Mouse (Mus musculus) liver, embryonic 15.5 days (tissue): ENCODE data around the gene Cers1. TPM values are rescaled to one million over a fixed set of nuclear protein-coding genes. Genes with fewer than 3 reads are reported as not detected.

Experiments
- ATAC-seq: fragments of 200-750 bp; cut with Nextera tagmentation; 2 replicates; pipeline ENCODE4 v1.8.0; 2017; ENCODE audit warnings: moderate number of reproducible peaks, mild to moderate bottlenecking, moderate library complexity; ENCODE audit not compliant: insufficient read depth
- H3K27ac ChIP-seq: fragments of 300-500 bp; sonication (generic); replicated peaks from 2 replicates; pipeline ENCODE4 v1.5.1; 2015; ENCODE audit warnings: mild to moderate bottlenecking, inconsistent platforms
- H3K27me3 ChIP-seq: fragments of 300-500 bp; sonication (generic); 2 replicates; pipeline ENCODE4 v1.6.1; 2015; ENCODE audit warnings: mild to moderate bottlenecking, inconsistent platforms
- H3K36me3 ChIP-seq: fragments of 300-500 bp; sonication (generic); replicated peaks from 2 replicates; pipeline ENCODE4 v1.6.1; 2015; ENCODE audit warnings: moderate library complexity, mild to moderate bottlenecking, inconsistent platforms
- H3K4me1 ChIP-seq: fragments of 300-500 bp; sonication (generic); replicated peaks from 2 replicates; pipeline ENCODE4 v1.6.1; 2015; ENCODE audit warnings: inconsistent platforms
- H3K4me2 ChIP-seq: fragments of 300-500 bp; sonication (generic); 2 replicates; pipeline ENCODE4 v1.6.1; 2015; ENCODE audit warnings: moderate library complexity, mild to moderate bottlenecking, inconsistent platforms
- H3K4me3 ChIP-seq: fragments of 300-500 bp; sonication (generic); replicated peaks from 2 replicates; pipeline ENCODE4 v1.5.1; 2015; ENCODE audit warnings: mild to moderate bottlenecking, inconsistent platforms
- H3K9ac ChIP-seq: fragments of 300-500 bp; sonication (generic); 2 replicates; pipeline ENCODE4 v1.6.1; 2015; ENCODE audit warnings: moderate library complexity, mild to moderate bottlenecking, inconsistent platforms
- H3K9me3 ChIP-seq: fragments of 300-500 bp; sonication (generic); replicated peaks from 2 replicates; pipeline ENCODE4 v1.6.1; 2016; ENCODE audit warnings: inconsistent platforms
- WGBS: fragments of 180-500 bp; shearing (Covaris S2); methylation state at CpG from one replicate; pipeline ENCODE4 v1.1.7; 2015; ENCODE audit warnings: mixed read lengths; ENCODE audit not compliant: insufficient replicate concordance; 5-methylcytosine and 5-hydroxymethylcytosine counted together
- polyA plus RNA-seq: library from polyadenylated mRNA; unstranded; fragments of >200 nt; fragmentation: Nextera tagmentation; extraction: Ambion mirVana; gene quantifications from 2 replicates; pipeline ENCODE4 v1.2.1, GENCODE M21; 2015

Cers1 gene
- polyA plus RNA-seq, 1 experiment from 2014 or later = 0.25 TPM

GRCm38 (mm10) chr8:70282603-70283135, 32.9 kb upstream of the Cers1 start, which contains the start of gene Homer3:
Gene Homer3 (plus strand): TSS chr8:70282827.
- Histone ChIP-seq H3K4me1 (peaks cover 50% of the 10 kb centered on the region), H3K9me3 (no peaks in the 10 kb centered on the region), H3K4me2 (peak within 1 kb of the TSS; percentile 96), H3K4me3 (peak within 1 kb of the TSS; percentile 66), H3K9ac (peak within 1 kb of the TSS; percentile 65), H3K27ac (no peak within 1 kb of the TSS; the same call in 1 of the 2 replicates), H3K27me3 (peaks cover 21% of the 10 kb centered on the region), H3K36me3 (peaks cover 18% of the 10 kb centered on the region)
- WGBS = under 1% methylated on average over 36 of the region's 36 CpGs
- peak; percentile 81 for ATAC-seq

- H3K27me3 ChIP-seq = peaks cover 21% of the 10 kb centered on the region
- no peak overlapping the region for H3K27ac ChIP-seq
- peak; percentile 40 for ATAC-seq
- H3K9ac ChIP-seq = peak overlapping the region; percentile 65
- H3K9me3 ChIP-seq = no peaks in the 10 kb centered on the region
- 1% methylated on average over 55 of the region's 55 CpGs for WGBS
- peak overlapping the region; percentile 96 for H3K4me2 ChIP-seq
- peak overlapping the region; percentile 66 for H3K4me3 ChIP-seq
- H3K36me3 ChIP-seq = peaks cover 18% of the 10 kb centered on the region
- peaks cover 43% of the 10 kb centered on the region for H3K4me1 ChIP-seq
These were observed 32.2 kb upstream of the Cers1 start for GRCm38 (mm10) chr8:70283136-70284077.

DNA sequence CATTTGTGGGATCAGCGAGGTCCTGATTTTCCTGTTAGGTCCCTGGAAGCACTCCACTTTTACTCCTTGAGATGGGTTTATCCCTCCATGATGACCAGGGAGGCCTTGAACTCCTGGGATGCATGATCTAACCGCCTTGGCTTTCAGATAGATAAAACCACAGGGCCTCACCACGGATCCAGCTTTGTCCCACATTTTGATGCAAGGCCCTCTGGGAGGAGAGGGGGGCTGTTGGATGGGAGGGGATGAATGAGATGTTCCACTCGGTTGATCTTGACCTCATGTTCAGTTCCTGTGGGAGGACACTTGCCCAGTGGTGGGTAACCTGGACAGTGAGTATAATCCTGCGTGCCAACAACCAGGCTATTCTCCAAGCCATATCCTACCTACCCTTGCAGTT, 31.2 kb upstream of the Cers1 start:
- H3K9ac ChIP-seq = no peak overlapping the region
- H3K27ac ChIP-seq = no peak overlapping the region
- H3K27me3 ChIP-seq = peaks cover 21% of the 10 kb centered on the region
- H3K4me1 ChIP-seq = peaks cover 34% of the 10 kb centered on the region
- no peak overlapping the region for H3K4me2 ChIP-seq
- H3K36me3 ChIP-seq = peaks cover 18% of the 10 kb centered on the region
- no peaks in the 10 kb centered on the region for H3K9me3 ChIP-seq
- ATAC-seq = no peak
- H3K4me3 ChIP-seq = no peak overlapping the region
- WGBS = 52% methylated on average over 5 of the region's 5 CpGs

GRCm38 (mm10) chr8:70285304-70285703, 30.3 kb upstream of the Cers1 start:
- Histone ChIP-seq H3K9ac (no peak overlapping the region), H3K27me3 (peaks cover 21% of the 10 kb centered on the region), H3K9me3 (no peaks in the 10 kb centered on the region), H3K4me1 (peaks cover 34% of the 10 kb centered on the region), H3K27ac (no peak overlapping the region), H3K4me3 (no peak overlapping the region), H3K4me2 (no peak overlapping the region), H3K36me3 (peaks cover 18% of the 10 kb centered on the region)
- no peak for ATAC-seq
- 90% methylated on average over 15 of the region's 15 CpGs for WGBS

- Histone ChIP-seq H3K27ac (no peak overlapping the region), H3K27me3 (peaks cover 20% of the 10 kb centered on the region), H3K4me3 (no peak overlapping the region), H3K36me3 (peaks cover 26% of the 10 kb centered on the region), H3K9ac (no peak overlapping the region), H3K4me1 (peaks cover 21% of the 10 kb centered on the region), H3K4me2 (no peak overlapping the region), H3K9me3 (no peaks in the 10 kb centered on the region)
- WGBS = 83% methylated on average over 8 of the region's 8 CpGs
- ATAC-seq = no peak
These were observed 28.8 kb upstream of the Cers1 start for GRCm38 (mm10) chr8:70286737-70287136.

DNA sequence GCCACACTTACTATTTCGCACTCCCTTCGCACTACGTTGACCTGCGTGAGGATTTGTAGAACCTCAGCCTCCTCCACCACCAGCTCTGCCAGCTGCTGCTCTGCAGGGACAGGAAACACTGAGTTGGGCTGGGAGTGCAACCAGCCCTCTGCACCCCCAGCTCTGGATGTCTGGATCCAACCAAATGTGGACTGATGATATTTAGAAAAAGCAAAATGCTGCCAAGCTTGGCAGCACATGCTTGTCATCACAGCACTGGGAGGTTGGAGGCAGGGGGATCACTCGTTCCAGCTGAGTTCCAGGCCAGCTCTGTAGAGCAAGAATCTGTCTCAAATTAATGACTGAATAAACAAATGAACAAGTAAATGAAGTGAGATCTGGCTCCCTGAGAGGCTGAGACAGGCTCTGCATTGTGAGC, 21.6 kb upstream of the Cers1 start:
- Histone ChIP-seq H3K4me1 (no peaks in the 10 kb centered on the region), H3K9ac (no peak overlapping the region), H3K9me3 (no peaks in the 10 kb centered on the region), H3K4me2 (no peak overlapping the region), H3K36me3 (peaks cover 75% of the 10 kb centered on the region), H3K27me3 (no peaks in the 10 kb centered on the region), H3K4me3 (no peak overlapping the region), H3K27ac (no peak overlapping the region)
- ATAC-seq = no peak
- 66% methylated on average over 5 of the region's 5 CpGs for WGBS

DNA sequence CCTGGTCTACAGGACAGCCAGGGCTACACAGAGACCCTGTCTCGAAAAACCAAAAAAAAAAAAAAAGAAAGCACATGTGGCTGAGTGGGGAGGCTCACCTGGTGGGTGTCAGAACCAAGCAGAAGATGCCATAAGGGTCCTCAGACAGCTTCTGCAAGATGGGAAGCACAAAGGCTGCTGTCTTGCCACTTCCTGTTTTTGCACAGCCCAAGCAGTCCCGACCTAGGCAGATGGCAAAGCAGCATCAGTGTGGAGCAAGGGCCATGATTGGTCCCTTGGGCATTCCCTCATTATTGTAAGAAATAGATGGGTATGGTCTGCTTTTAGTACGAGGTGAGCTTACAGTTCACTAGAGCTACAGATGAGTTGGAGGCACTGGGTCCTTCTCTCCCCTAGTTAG, 14.7 kb upstream of the Cers1 start:
- Histone ChIP-seq H3K27ac (no peak overlapping the region), H3K9me3 (no peaks in the 10 kb centered on the region), H3K4me3 (no peak overlapping the region), H3K9ac (no peak overlapping the region), H3K4me2 (peak overlapping the region; percentile 82), H3K36me3 (peaks cover 58% of the 10 kb centered on the region), H3K27me3 (no peaks in the 10 kb centered on the region), H3K4me1 (peaks cover 40% of the 10 kb centered on the region)
- WGBS = 46% methylated on average over 3 of the region's 3 CpGs
- no peak for ATAC-seq

GRCm38 (mm10) chr8:70302358-70302890, 13.2 kb upstream of the Cers1 start, which contains the start of the genes Ddx49 and Cope:
Gene Ddx49 (minus strand): TSS chr8:70302489.
Gene Cope (plus strand): TSS chr8:70302518.
- Histone ChIP-seq H3K27ac (peak within 1 kb of the TSS; percentile 71), H3K9ac (peak within 1 kb of the TSS; percentile 85), H3K9me3 (no peaks in the 10 kb centered on the region), H3K36me3 (peaks cover 55% of the 10 kb centered on the region), H3K27me3 (no peaks in the 10 kb centered on the region), H3K4me1 (peaks cover 40% of the 10 kb centered on the region), H3K4me3 (peak within 1 kb of the TSS; percentile 87), H3K4me2 (peak within 1 kb of the TSS; percentile 82)
- WGBS = under 1% methylated on average over 40 of the region's 40 CpGs
- peak; percentile 89 for ATAC-seq

- H3K9ac ChIP-seq = peak overlapping the region; percentile 85
- H3K9me3 ChIP-seq = no peaks in the 10 kb centered on the region
- H3K4me3 ChIP-seq = peak overlapping the region; percentile 87
- H3K4me2 ChIP-seq = peak overlapping the region; percentile 82
- 3% methylated on average over 16 of the region's 16 CpGs for WGBS
- ATAC-seq = no peak
- H3K36me3 ChIP-seq = peaks cover 55% of the 10 kb centered on the region
- no peaks in the 10 kb centered on the region for H3K27me3 ChIP-seq
- peak overlapping the region; percentile 71 for H3K27ac ChIP-seq
- H3K4me1 ChIP-seq = peaks cover 40% of the 10 kb centered on the region
These were observed 12.7 kb upstream of the Cers1 start for GRCm38 (mm10) chr8:70302901-70303300.

- no peak overlapping the region for H3K9ac ChIP-seq
- 31% methylated on average over 2 of the region's 2 CpGs for WGBS
- H3K9me3 ChIP-seq = no peaks in the 10 kb centered on the region
- no peak overlapping the region for H3K4me3 ChIP-seq
- no peaks in the 10 kb centered on the region for H3K27me3 ChIP-seq
- H3K36me3 ChIP-seq = peaks cover 85% of the 10 kb centered on the region
- peaks cover 5% of the 10 kb centered on the region for H3K4me1 ChIP-seq
- H3K4me2 ChIP-seq = no peak overlapping the region
- ATAC-seq = no peak
- H3K27ac ChIP-seq = no peak overlapping the region
These were observed 6.3 kb upstream of the Cers1 start for GRCm38 (mm10) chr8:70309311-70309710.

GRCm38 (mm10) chr8:70313399-70313798, 2.2 kb upstream of the Cers1 start:
- 88% methylated on average over 2 of the region's 2 CpGs for WGBS
- Histone ChIP-seq H3K36me3 (peaks cover 47% of the 10 kb centered on the region), H3K4me2 (no peak overlapping the region), H3K4me3 (no peak overlapping the region), H3K27ac (no peak overlapping the region), H3K9me3 (no peaks in the 10 kb centered on the region), H3K4me1 (peaks cover 10% of the 10 kb centered on the region), H3K9ac (no peak overlapping the region), H3K27me3 (peaks cover 39% of the 10 kb centered on the region)
- ATAC-seq = no peak
